Mouse (Mus musculus): ENCODE measurements at regions not wholly inside any gene's neighbourhood (a gene's known extent, or its start where the extent isn't known, plus 50 kb on each side); places are given as distances from the start of the nearest gene placed in this dataset.

- no peak overlapping the region for H3K4me3 ChIP-seq (replicated peaks; ENCODE audit: low read length)
- TF ChIP-seq POU5F1 (IDR thresholded peaks at IDR 0.05; ENCODE audit: borderline replicate concordance, low read length), result no peak
- no peak for TF ChIP-seq NANOG (IDR thresholded peaks at IDR 0.05; ENCODE audit: borderline replicate concordance, low read length)
- TF ChIP-seq CTCF (conservative IDR thresholded peaks at IDR 0.05; ENCODE audit: low read length), result no peak
- no peaks in the 10 kb centered on the region for H3K27me3 ChIP-seq (ENCODE audit: insufficient read depth, low read length)
- H3K4me1 ChIP-seq (replicated peaks; ENCODE audit: low read depth, low read length), result no peaks in the 10 kb centered on the region
- no peaks in the 10 kb centered on the region for H3K36me3 ChIP-seq (ENCODE audit: insufficient read depth, low read length)
- no peaks in the 10 kb centered on the region for H3K9me3 ChIP-seq (ENCODE audit: low read length)
Measured at GRCm38 (mm10) chr9:112405772-112406315, 170.1 kb upstream of the Arpp21 start.

- no peaks in the 10 kb centered on the region for H3K4me1 ChIP-seq (replicated peaks; ENCODE audit: low read depth, low read length)
- no peak for TF ChIP-seq POU5F1 (IDR thresholded peaks at IDR 0.05; ENCODE audit: borderline replicate concordance, low read length)
- no peak for TF ChIP-seq NANOG (IDR thresholded peaks at IDR 0.05; ENCODE audit: borderline replicate concordance, low read length)
- no peak for TF ChIP-seq CTCF (conservative IDR thresholded peaks at IDR 0.05; ENCODE audit: low read length)
- H3K4me3 ChIP-seq (replicated peaks; ENCODE audit: low read length), result no peak overlapping the region
- H3K9me3 ChIP-seq (ENCODE audit: low read length), result no peaks in the 10 kb centered on the region
- no peaks in the 10 kb centered on the region for H3K27me3 ChIP-seq (ENCODE audit: insufficient read depth, low read length)
- H3K36me3 ChIP-seq (ENCODE audit: insufficient read depth, low read length), result no peaks in the 10 kb centered on the region
Measured at GRCm38 (mm10) chr9:112370746-112371145, 135.0 kb upstream of the Arpp21 start.

- Histone ChIP-seq H3K4me1 (replicated peaks; ENCODE audit: low read depth, low read length) (no peaks in the 10 kb centered on the region), H3K9me3 (ENCODE audit: low read length) (no peaks in the 10 kb centered on the region), H3K27me3 (ENCODE audit: insufficient read depth, low read length) (no peaks in the 10 kb centered on the region), H3K4me3 (replicated peaks; ENCODE audit: low read length) (no peak overlapping the region), H3K36me3 (ENCODE audit: insufficient read depth, low read length) (no peaks in the 10 kb centered on the region)
- TF ChIP-seq CTCF (conservative IDR thresholded peaks at IDR 0.05; ENCODE audit: low read length), result no peak
- no peak for TF ChIP-seq POU5F1 (IDR thresholded peaks at IDR 0.05; ENCODE audit: borderline replicate concordance, low read length)
- TF ChIP-seq NANOG (IDR thresholded peaks at IDR 0.05; ENCODE audit: borderline replicate concordance, low read length), result no peak
Measured at GRCm38 (mm10) chr9:112367291-112367690, 131.6 kb upstream of the Arpp21 start.

GRCm38 (mm10) chr9:112361355-112361754 lies 125.6 kb upstream of the Arpp21 start:
- H3K9me3 ChIP-seq (ENCODE audit: low read length), result peaks cover 13% of the 10 kb centered on the region
- H3K4me1 ChIP-seq (replicated peaks; ENCODE audit: low read depth, low read length), result no peaks in the 10 kb centered on the region
- H3K36me3 ChIP-seq (ENCODE audit: insufficient read depth, low read length), result no peaks in the 10 kb centered on the region
- H3K27me3 ChIP-seq (ENCODE audit: insufficient read depth, low read length), result no peaks in the 10 kb centered on the region
- no peak overlapping the region for H3K4me3 ChIP-seq (replicated peaks; ENCODE audit: low read length)
- TF ChIP-seq CTCF (conservative IDR thresholded peaks at IDR 0.05; ENCODE audit: low read length), result no peak
- TF ChIP-seq NANOG (IDR thresholded peaks at IDR 0.05; ENCODE audit: borderline replicate concordance, low read length), result no peak
- TF ChIP-seq POU5F1 (IDR thresholded peaks at IDR 0.05; ENCODE audit: borderline replicate concordance, low read length), result no peak

GRCm38 (mm10) chr9:112358711-112359298 lies 123.1 kb upstream of the Arpp21 start:
- Histone ChIP-seq H3K27me3 (ENCODE audit: insufficient read depth, low read length) (no peaks in the 10 kb centered on the region), H3K9me3 (ENCODE audit: low read length) (peaks cover 13% of the 10 kb centered on the region), H3K36me3 (ENCODE audit: insufficient read depth, low read length) (no peaks in the 10 kb centered on the region), H3K4me3 (replicated peaks; ENCODE audit: low read length) (no peak overlapping the region), H3K4me1 (replicated peaks; ENCODE audit: low read depth, low read length) (no peaks in the 10 kb centered on the region)
- TF ChIP-seq CTCF (conservative IDR thresholded peaks at IDR 0.05; ENCODE audit: low read length) (no peak), POU5F1 (IDR thresholded peaks at IDR 0.05; ENCODE audit: borderline replicate concordance, low read length) (no peak), NANOG (IDR thresholded peaks at IDR 0.05; ENCODE audit: borderline replicate concordance, low read length) (no peak)

- H3K4me3 ChIP-seq (replicated peaks; ENCODE audit: low read length), result no peak overlapping the region
Measured at GRCm38 (mm10) chr9:112353196-112353595, 117.5 kb upstream of the Arpp21 start.

GRCm38 (mm10) chr9:112348942-112349341 lies 113.2 kb upstream of the Arpp21 start:
- no peak for TF ChIP-seq POU5F1 (IDR thresholded peaks at IDR 0.05; ENCODE audit: borderline replicate concordance, low read length)
- no peak for TF ChIP-seq NANOG (IDR thresholded peaks at IDR 0.05; ENCODE audit: borderline replicate concordance, low read length)
- TF ChIP-seq CTCF (conservative IDR thresholded peaks at IDR 0.05; ENCODE audit: low read length), result no peak
- H3K36me3 ChIP-seq (ENCODE audit: insufficient read depth, low read length), result no peaks in the 10 kb centered on the region
- no peaks in the 10 kb centered on the region for H3K4me1 ChIP-seq (replicated peaks; ENCODE audit: low read depth, low read length)
- H3K9me3 ChIP-seq (ENCODE audit: low read length), result no peaks in the 10 kb centered on the region
- no peak overlapping the region for H3K4me3 ChIP-seq (replicated peaks; ENCODE audit: low read length)
- no peaks in the 10 kb centered on the region for H3K27me3 ChIP-seq (ENCODE audit: insufficient read depth, low read length)

More at GRCm38 (mm10) chr9:112353196-112353595, 117.5 kb upstream of the Arpp21 start:
- Histone ChIP-seq H3K27me3 (ENCODE audit: insufficient read depth, low read length) (no peaks in the 10 kb centered on the region), H3K9me3 (ENCODE audit: low read length) (no peaks in the 10 kb centered on the region), H3K36me3 (ENCODE audit: insufficient read depth, low read length) (no peaks in the 10 kb centered on the region), H3K4me1 (replicated peaks; ENCODE audit: low read depth, low read length) (no peaks in the 10 kb centered on the region)
- TF ChIP-seq CTCF (conservative IDR thresholded peaks at IDR 0.05; ENCODE audit: low read length) (no peak), NANOG (IDR thresholded peaks at IDR 0.05; ENCODE audit: borderline replicate concordance, low read length) (no peak), POU5F1 (IDR thresholded peaks at IDR 0.05; ENCODE audit: borderline replicate concordance, low read length) (no peak)

GRCm38 (mm10) chr9:112344792-112345191 lies 109.1 kb upstream of the Arpp21 start:
- Histone ChIP-seq H3K9me3 (ENCODE audit: low read length) (no peaks in the 10 kb centered on the region), H3K4me3 (replicated peaks; ENCODE audit: low read length) (no peak overlapping the region), H3K4me1 (replicated peaks; ENCODE audit: low read depth, low read length) (no peaks in the 10 kb centered on the region), H3K27me3 (ENCODE audit: insufficient read depth, low read length) (no peaks in the 10 kb centered on the region), H3K36me3 (ENCODE audit: insufficient read depth, low read length) (no peaks in the 10 kb centered on the region)
- TF ChIP-seq NANOG (IDR thresholded peaks at IDR 0.05; ENCODE audit: borderline replicate concordance, low read length) (no peak), POU5F1 (IDR thresholded peaks at IDR 0.05; ENCODE audit: borderline replicate concordance, low read length) (no peak), CTCF (conservative IDR thresholded peaks at IDR 0.05; ENCODE audit: low read length) (no peak)

GRCm38 (mm10) chr9:112340363-112340762 lies 104.6 kb upstream of the Arpp21 start:
- Histone ChIP-seq H3K9me3 (ENCODE audit: low read length) (no peaks in the 10 kb centered on the region), H3K4me3 (replicated peaks; ENCODE audit: low read length) (no peak overlapping the region), H3K36me3 (ENCODE audit: insufficient read depth, low read length) (no peaks in the 10 kb centered on the region), H3K4me1 (replicated peaks; ENCODE audit: low read depth, low read length) (no peaks in the 10 kb centered on the region), H3K27me3 (ENCODE audit: insufficient read depth, low read length) (no peaks in the 10 kb centered on the region)
- no peak for TF ChIP-seq POU5F1 (IDR thresholded peaks at IDR 0.05; ENCODE audit: borderline replicate concordance, low read length)
- TF ChIP-seq CTCF (conservative IDR thresholded peaks at IDR 0.05; ENCODE audit: low read length), result no peak
- no peak for TF ChIP-seq NANOG (IDR thresholded peaks at IDR 0.05; ENCODE audit: borderline replicate concordance, low read length)
